Mouse (Mus musculus): ENCODE results near the gene U2af1.
"Not testable (repeated sequence)": the region's sequence is repeated elsewhere in the genome, so short reads cannot be mapped to it uniquely, and the experiment has no call there.

Gene U2af1

DNA sequence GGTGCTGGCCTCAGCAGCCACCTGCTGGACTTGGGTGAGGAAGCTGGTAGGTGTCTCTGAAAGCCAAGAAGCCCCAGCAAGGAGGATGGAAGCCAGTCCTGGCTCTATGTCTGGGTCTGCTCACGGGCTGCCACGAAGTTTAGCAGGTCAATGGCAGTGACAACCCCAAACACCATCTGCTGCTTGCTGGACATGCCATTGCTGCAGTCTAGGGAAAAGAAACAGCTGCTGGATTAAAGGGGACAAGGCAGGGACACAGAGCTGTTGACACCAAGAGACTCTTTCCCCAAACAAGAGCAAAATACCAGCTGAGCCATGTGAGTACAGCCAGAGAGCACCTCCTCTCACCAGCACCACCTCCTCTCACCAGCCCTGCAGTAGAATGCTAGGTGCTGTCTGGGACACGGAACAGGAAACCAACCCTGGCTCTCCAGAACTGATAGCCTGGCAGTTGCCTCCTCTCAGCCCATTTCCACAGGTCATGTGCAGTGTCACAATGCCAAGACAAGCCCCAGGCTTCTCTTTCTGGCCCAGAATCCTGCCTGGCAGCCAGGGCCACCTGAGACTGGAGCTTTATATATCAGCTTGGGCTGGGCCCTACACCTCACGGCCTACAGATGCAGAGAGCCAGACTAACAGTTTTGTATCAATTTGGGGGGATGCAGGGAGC, 45.5 kb downstream of the U2af1 start:
- DNase-seq (ENCODE audit: low spot score in 2 of 2), result no peak

GRCm38 (mm10) chr17:31609895-31610294, 48.8 kb downstream of the U2af1 start:
- DNase-seq (ENCODE audit: low spot score in 2 of 2), result no peak

DNA sequence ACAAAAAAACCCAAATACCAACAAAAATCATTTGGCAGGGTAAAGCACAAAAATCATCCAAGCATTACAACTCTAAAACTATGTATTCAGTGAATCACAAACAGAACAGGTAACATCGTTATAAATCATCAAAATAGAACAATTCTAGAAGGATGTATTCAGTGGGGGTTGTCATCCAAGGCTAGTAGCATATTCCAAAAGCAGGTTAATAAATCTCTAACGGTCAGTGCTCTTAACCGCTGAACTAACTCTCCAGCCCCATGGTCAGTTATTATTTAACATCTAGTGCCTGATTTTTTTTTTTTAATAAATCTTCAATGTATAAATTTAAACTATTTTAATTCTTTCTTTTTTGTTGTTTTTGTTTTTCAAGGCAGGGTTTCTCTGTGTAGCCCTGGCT, 49.5 kb downstream of the U2af1 start:
- not testable (repeated sequence) for DNase-seq (ENCODE audit: low spot score in 2 of 2)

DNA sequence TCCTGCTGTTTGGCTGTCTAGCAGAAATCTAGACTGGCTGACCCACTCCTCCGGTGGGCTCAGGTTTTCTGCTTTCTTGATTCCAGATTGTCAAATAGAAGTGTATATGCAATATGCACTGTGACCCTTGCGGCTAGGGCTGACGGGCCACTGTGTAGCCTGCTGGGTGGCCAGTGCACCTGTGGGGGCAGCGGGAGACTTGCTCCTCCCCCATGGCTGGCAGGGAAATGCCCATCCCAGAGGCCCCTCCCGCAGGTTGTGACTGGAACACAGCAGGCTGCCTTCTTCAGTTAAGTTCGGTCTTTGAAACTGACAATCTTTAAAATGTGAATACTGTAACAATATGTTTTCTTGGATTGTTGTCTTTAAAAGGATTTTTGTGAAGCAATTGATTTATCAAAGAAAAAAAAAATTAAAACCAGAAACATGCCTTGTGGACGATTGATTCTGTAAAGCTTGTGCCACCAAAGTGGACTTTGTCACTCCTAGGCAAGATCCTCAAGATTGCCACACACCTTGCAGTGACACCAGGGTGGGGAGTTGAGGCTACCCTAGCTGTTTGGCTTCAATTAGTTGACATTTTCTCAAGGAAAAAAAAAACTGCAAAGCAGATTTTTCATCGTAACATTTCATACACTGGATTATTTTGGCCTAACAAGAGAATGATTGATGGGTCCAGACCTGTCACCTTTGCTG, 51.3 kb downstream of the U2af1 start:
- DNase-seq (ENCODE audit: low spot score in 2 of 2), result no peak

DNA sequence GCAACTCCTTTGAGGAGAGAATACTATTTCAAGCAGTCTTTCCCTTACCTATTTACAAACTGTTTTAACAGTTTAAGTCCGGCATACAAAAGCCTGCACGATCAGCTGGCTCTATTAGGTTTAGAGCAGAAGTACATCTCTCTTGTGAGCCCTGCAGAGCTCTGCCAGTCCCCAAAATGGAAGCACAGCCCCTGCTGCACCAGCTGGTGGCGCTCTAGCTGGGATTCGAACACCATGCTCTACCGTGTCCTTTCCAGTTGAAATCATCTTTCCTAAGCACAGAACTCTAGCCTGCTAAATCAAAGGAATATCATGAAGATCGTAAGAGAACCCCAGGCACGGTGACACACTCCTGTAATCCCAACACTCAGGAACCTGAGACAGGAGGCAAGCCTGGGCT, 52.3 kb downstream of the U2af1 start:
- no peak for DNase-seq (ENCODE audit: low spot score in 2 of 2)

DNA sequence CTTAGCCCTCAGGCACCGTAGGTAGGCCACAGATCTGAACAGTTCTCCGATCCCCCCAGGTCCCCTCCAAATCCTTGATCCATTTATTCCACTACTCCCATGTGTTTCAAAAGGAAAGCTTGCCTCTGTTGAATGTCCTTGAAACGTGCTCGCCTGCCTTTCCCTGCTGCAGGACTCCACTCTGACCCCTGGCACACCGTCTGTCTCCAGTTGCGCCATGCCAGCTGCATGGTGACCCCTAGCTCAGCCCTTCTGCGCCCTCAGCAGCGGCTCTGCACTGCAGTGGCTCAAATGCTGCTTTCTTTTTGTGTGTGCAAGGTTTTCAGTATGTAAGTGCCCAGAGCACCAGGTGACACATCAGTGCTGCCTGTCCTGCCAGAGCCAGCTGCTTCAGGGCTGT, 60.1 kb downstream of the U2af1 start:
- no peak for DNase-seq (ENCODE audit: low spot score in 2 of 2)

GRCm38 (mm10) chr17:31597957-31598356, 60.7 kb downstream of the U2af1 start:
- no peak for DNase-seq (ENCODE audit: low spot score in 2 of 2)

Data from left cerebral cortex, adult 9 months (tissue).